Mouse (Mus musculus): ENCODE results near the gene C87436.

- no peak for TF ChIP-seq GATA1 (IDR thresholded peaks at IDR 0.05; ENCODE audit: borderline replicate concordance, low read length)
- no peak for TF ChIP-seq FLI1 (IDR thresholded peaks at IDR 0.05; ENCODE audit: low read length)
Measured at GRCm38 (mm10) chr6:86431531-86431930, 6.6 kb upstream of the C87436 start.

All from megakaryocyte, embryonic 14.5 days (primary cell).